Mouse (Mus musculus) spleen, postnatal 4 days (tissue): ENCODE measurements around the gene Sel1l.

Source experiments
- DNase-seq, 2 experiments: peaks; one replicate each; pipeline ENCODE4 v3.0.0; 2022; ENCODE audit warnings: low spot score in 2 of 2

Sel1l gene

GRCm38 (mm10) chr12:91849045-91849467 lies at the start of gene Sel1l:
Gene Sel1l, minus strand, starts transcription at chr12:91849157.
- DNase-seq, result peak; percentile 97

GRCm38 (mm10) chr12:91892622-91893560 lies 43.9 kb upstream of the Sel1l start:
- no peak for DNase-seq

- DNase-seq, result no peak
These were observed 31.5 kb upstream of the Sel1l start for GRCm38 (mm10) chr12:91880431-91880830.

- no peak for DNase-seq
These were observed 29.9 kb upstream of the Sel1l start for GRCm38 (mm10) chr12:91878912-91879250.

GRCm38 (mm10) chr12:91878056-91878911 lies 29.3 kb upstream of the Sel1l start:
- no peak for DNase-seq

GRCm38 (mm10) chr12:91877646-91878045 lies 28.7 kb upstream of the Sel1l start:
- no peak for DNase-seq

GRCm38 (mm10) chr12:91870671-91871070 lies 21.7 kb upstream of the Sel1l start:
- no peak for DNase-seq

GRCm38 (mm10) chr12:91869352-91869751 lies 20.4 kb upstream of the Sel1l start:
- DNase-seq, result no peak

GRCm38 (mm10) chr12:91854330-91854729 lies 5.4 kb upstream of the Sel1l start:
- no peak for DNase-seq

- DNase-seq, result no peak
These were observed 438 bp downstream of the Sel1l start for GRCm38 (mm10) chr12:91848394-91849044.

- no peak for DNase-seq
These were observed 2.9 kb downstream of the Sel1l start for GRCm38 (mm10) chr12:91846038-91846437.

- DNase-seq, result no peak
These were observed 3.6 kb downstream of the Sel1l start for GRCm38 (mm10) chr12:91845393-91845792.

- DNase-seq, result no peak
These were observed 4.4 kb downstream of the Sel1l start for GRCm38 (mm10) chr12:91844542-91844941.

GRCm38 (mm10) chr12:91843888-91844287 lies 5.1 kb downstream of the Sel1l start:
- DNase-seq, result no peak

GRCm38 (mm10) chr12:91841714-91842113 lies 7.2 kb downstream of the Sel1l start:
- DNase-seq, result no peak

- DNase-seq, result no peak
These were observed 10.7 kb downstream of the Sel1l start for GRCm38 (mm10) chr12:91838261-91838660.

GRCm38 (mm10) chr12:91837401-91838065 lies 11.4 kb downstream of the Sel1l start:
- DNase-seq, result no peak

GRCm38 (mm10) chr12:91833939-91834333 lies 15.0 kb downstream of the Sel1l start:
- no peak for DNase-seq

GRCm38 (mm10) chr12:91833237-91833938 lies 15.6 kb downstream of the Sel1l start:
- DNase-seq, result no peak

- no peak for DNase-seq
These were observed 17.5 kb downstream of the Sel1l start for GRCm38 (mm10) chr12:91831410-91831809.

GRCm38 (mm10) chr12:91820461-91820860 lies 28.5 kb downstream of the Sel1l start:
- DNase-seq, result no peak
